ENCODE assay signal across 8 mouse cellular contexts in genomic region chr12:86221074-86221703, GRCm38 (mm10). TPM values are rescaled to one million over a fixed set of nuclear protein-coding genes. Genes with fewer than 3 reads are reported as not detected.
DNase-seq lines count a peak whose midpoint lies in the region; ATAC-seq and TF ChIP-seq lines count a peak whose summit lies in the region.
"Had no signal": no experiment of that assay in that cellular context is flagged by ENCODE, and none has a peak within 500 bp of the region (broad histone marks: within the 10 kb centered on the region; RNA-seq: fewer than 3 reads in every experiment).

No protein-coding gene starts in this region.

- H3K27ac ChIP-seq in lung, postnatal 0 days (ENCODE audit: low read length), result no peak overlapping the region
- H3K27ac ChIP-seq in hindbrain, embryonic 10.5 days, result peak overlapping the region; percentile 92
- H3K27ac ChIP-seq in liver, embryonic 13.5 days, result peak overlapping the region; percentile 86

- WGBS in lung, postnatal 0 days, result 40% methylated on average over 16 of the region's 16 CpGs
- WGBS in hindbrain, embryonic 10.5 days, result 47% methylated on average over 16 of the region's 16 CpGs
- whole genome bisulfite sequencing in liver, embryonic 13.5 days (ENCODE audit: insufficient replicate concordance), result 23% methylated on average over 16 of the region's 16 CpGs

- TF ChIP-seq EP300 in lung, postnatal 0 days (IDR thresholded peaks at IDR 0.05), result no peak

- ATAC-seq in lung, postnatal 0 days, result no peak
- peak; percentile 70 for ATAC-seq in liver, embryonic 13.5 days (ENCODE audit: low read depth)

- H3K9ac ChIP-seq in lung, postnatal 0 days (replicated peaks; ENCODE audit: low read depth), result no peak overlapping the region
- H3K9ac ChIP-seq in liver, embryonic 13.5 days, result peak overlapping the region; percentile 71

- no peaks in the 10 kb centered on the region for H3K9me3 ChIP-seq in lung, postnatal 0 days (ENCODE audit: low read length)
- H3K9me3 ChIP-seq in hindbrain, embryonic 10.5 days, result peaks cover 3% of the 10 kb centered on the region; the same call in 1 of the 2 replicates
- H3K9me3 ChIP-seq in liver, embryonic 13.5 days (replicated peaks), result no peaks in the 10 kb centered on the region

- no peak overlapping the region for H3K4me3 ChIP-seq in lung, postnatal 0 days (ENCODE audit: low read depth, low read length)
- H3K4me3 ChIP-seq in hindbrain, embryonic 10.5 days, result peak overlapping the region; percentile 50
- peak overlapping the region; percentile 55 for H3K4me3 ChIP-seq in liver, embryonic 13.5 days (replicated peaks)

- no peak for DNase-seq in lung, postnatal 0 days (ENCODE audit: low spot score)
- no peak for DNase-seq in lung, postnatal 14 days
- peak; percentile 42 for DNase-seq in hindbrain, embryonic 10.5 days (ENCODE audit: low spot score)
- DNase-seq in liver, embryonic 13.5 days, result peak; percentile 8
- DNase-seq in right cerebral cortex, postnatal 36 days (ENCODE audit: low spot score in 2 of 2), result no peak
- no peak for DNase-seq in urinary bladder, postnatal 25 days (ENCODE audit: low spot score)
- no peak for DNase-seq in frontal cortex, adult 2 months (ENCODE audit: extremely low spot score in 1 of 2, low spot score in 1 of 2)
- DNase-seq: kidney, adult 11 months had no signal

- H3K4me2 ChIP-seq in lung, postnatal 0 days (replicated peaks; ENCODE audit: low read depth, low read length), result 0 out of 2 replicates have a peak overlapping the region, but pooled peaks have one; percentile 36
- H3K4me2 ChIP-seq in liver, embryonic 13.5 days, result peak overlapping the region; percentile 82

- peaks cover 12% of the 10 kb centered on the region; the same call in 1 of the 2 replicates for H3K27me3 ChIP-seq in lung, postnatal 0 days (replicated peaks; ENCODE audit: insufficient read depth, low read length)
- H3K27me3 ChIP-seq in hindbrain, embryonic 10.5 days (ENCODE audit: insufficient read depth, poor library complexity, severe bottlenecking), result peaks cover 43% of the 10 kb centered on the region
- peaks cover 47% of the 10 kb centered on the region for H3K27me3 ChIP-seq in liver, embryonic 13.5 days

- no peaks in the 10 kb centered on the region; the same call in 1 of the 2 replicates for H3K4me1 ChIP-seq in lung, postnatal 0 days (ENCODE audit: insufficient read depth, low read depth, low read length)
- H3K4me1 ChIP-seq in hindbrain, embryonic 10.5 days (replicated peaks), result peaks cover 27% of the 10 kb centered on the region
- H3K4me1 ChIP-seq in liver, embryonic 13.5 days (replicated peaks), result peaks cover 34% of the 10 kb centered on the region

- TF ChIP-seq CTCF in lung, postnatal 0 days (IDR thresholded peaks at IDR 0.05), result no peak

- no peaks in the 10 kb centered on the region for H3K36me3 ChIP-seq in lung, postnatal 0 days (ENCODE audit: insufficient read depth, low read length)
- no peaks in the 10 kb centered on the region for H3K36me3 ChIP-seq in hindbrain, embryonic 10.5 days
- H3K36me3 ChIP-seq in liver, embryonic 13.5 days, result no peaks in the 10 kb centered on the region

RNA-seq across cellular contexts. Expression of gene Gpatch2l, which starts 20.5 kb away (rescaled TPM):
- polyA plus RNA-seq in lung, postnatal 0 days (2015; fragmentation: Nextera tagmentation; extraction: Ambion mirVana), result 10.0 and 11.6 TPM in 2 replicates
- 17.7 and 17.8 TPM in 2 replicates for polyA plus RNA-seq in hindbrain, embryonic 10.5 days (2016; fragmentation: Nextera tagmentation; extraction: Ambion mirVana)
- 5.6 and 5.9 TPM in 2 replicates for polyA plus RNA-seq in liver, embryonic 13.5 days (2015; fragmentation: Nextera tagmentation; extraction: Ambion mirVana)
- 20.7 and 21.2 TPM in 2 replicates for polyA plus RNA-seq in frontal cortex, adult 2 months (2012; rRNA removed)

Comparison
In these comparisons a context has a peak if more than half of its experiments do, and no peak if none do; other contexts are left out.
1. DNase-seq: peak in hindbrain, embryonic 10.5 days (single experiment) and liver, embryonic 13.5 days (single experiment); none in lung, postnatal 0 days (single experiment), lung, postnatal 14 days (single experiment), right cerebral cortex, postnatal 36 days (0 of 2), urinary bladder, postnatal 25 days (single experiment) and frontal cortex, adult 2 months (0 of 2).